In genomic region chr3:89960469-89960868, GRCm38 (mm10) we compare ENCODE assay signal across 8 mouse cellular contexts. TPM values are rescaled to one million over a fixed set of nuclear protein-coding genes. Genes with fewer than 3 reads are reported as not detected.
DNase-seq lines count a peak whose midpoint lies in the region; ATAC-seq and TF ChIP-seq lines count a peak whose summit lies in the region.

No protein-coding gene starts in this region.

- H3K27me3 ChIP-seq in forebrain, embryonic 12.5 days, result no peaks in the 10 kb centered on the region
- H3K27me3 ChIP-seq in heart, postnatal 0 days (ENCODE audit: control insufficient read depth, insufficient read depth, low read length), result no peaks in the 10 kb centered on the region
- peaks cover 38% of the 10 kb centered on the region for H3K27me3 ChIP-seq in liver, embryonic 14.5 days (ENCODE audit: control insufficient read depth, insufficient read depth, low read length)
- no peaks in the 10 kb centered on the region for H3K27me3 ChIP-seq in neural tube, embryonic 11.5 days (ENCODE audit: control insufficient read depth, insufficient read depth, low read length)
- no peaks in the 10 kb centered on the region for H3K27me3 ChIP-seq in stomach, embryonic 16.5 days (ENCODE audit: control insufficient read depth, insufficient read depth, low read length)

- H3K27ac ChIP-seq in brown adipose tissue, adult 24 weeks (replicated peaks; ENCODE audit: low read depth, low read length), result no peak overlapping the region
- H3K27ac ChIP-seq in forebrain, embryonic 12.5 days, result peak overlapping the region; percentile 61
- H3K27ac ChIP-seq in heart, postnatal 0 days (ENCODE audit: low read depth), result peak overlapping the region; percentile 51; the same call in 1 of the 2 replicates
- no peak overlapping the region for H3K27ac ChIP-seq in liver, embryonic 14.5 days
- no peak overlapping the region for H3K27ac ChIP-seq in neural tube, embryonic 11.5 days (ENCODE audit: low read depth, low read length)
- no peak overlapping the region; the same call in 1 of the 2 replicates for H3K27ac ChIP-seq in stomach, embryonic 16.5 days (ENCODE audit: low read length)

- peak; percentile 94 for DNase-seq in CD4-positive, CD25-positive, alpha-beta regulatory T cell, adult 2 months (ENCODE audit: low read depth, low spot score)
- peak; percentile 87 for DNase-seq in heart, postnatal 0 days (ENCODE audit: low spot score)
- peak; percentile 95 to 98 for DNase-seq in kidney, postnatal 36 days
- DNase-seq in liver, embryonic 14.5 days (ENCODE audit: low read depth in 3 of 3, low spot score in 3 of 3), result peak; percentile 39 to 41 (median 41)
- peak; percentile 93 for DNase-seq in neural tube, embryonic 11.5 days (ENCODE audit: low spot score)

- peak overlapping the region; percentile 97 for H3K9ac ChIP-seq in forebrain, embryonic 12.5 days
- peak overlapping the region; percentile 65 for H3K9ac ChIP-seq in heart, postnatal 0 days (replicated peaks; ENCODE audit: low read depth, low read length)
- H3K9ac ChIP-seq in liver, embryonic 14.5 days (replicated peaks), result no peak overlapping the region
- peak overlapping the region; percentile 64 for H3K9ac ChIP-seq in neural tube, embryonic 11.5 days (ENCODE audit: low read length)
- peak overlapping the region; percentile 86 for H3K9ac ChIP-seq in stomach, embryonic 16.5 days (ENCODE audit: low read length)

- peak; percentile 92 for ATAC-seq in forebrain, embryonic 12.5 days (ENCODE audit: low FRiP score)
- ATAC-seq in heart, postnatal 0 days (ENCODE audit: insufficient read depth, low read depth), result peak; percentile 87
- peak; percentile 78 for ATAC-seq in liver, embryonic 14.5 days (ENCODE audit: insufficient read depth)
- peak; percentile 88 for ATAC-seq in neural tube, embryonic 11.5 days (ENCODE audit: insufficient read depth, low FRiP score, low TSS enrichment)
- ATAC-seq in stomach, embryonic 16.5 days (ENCODE audit: insufficient read depth, low FRiP score), result peak; percentile 90

- H3K4me3 ChIP-seq in brown adipose tissue, adult 24 weeks (ENCODE audit: insufficient read depth, low read depth, low read length), result peak overlapping the region; percentile 59
- H3K4me3 ChIP-seq in forebrain, embryonic 12.5 days (replicated peaks), result peak overlapping the region; percentile 97
- H3K4me3 ChIP-seq in heart, postnatal 0 days (ENCODE audit: low read depth, low read length), result peak overlapping the region; percentile 78
- H3K4me3 ChIP-seq in liver, embryonic 14.5 days (ENCODE audit: insufficient read depth in 1 of 2, low read depth in 2 of 2, low read length in 2 of 2), result peak overlapping the region; percentile 35 to 49
- peak overlapping the region; percentile 55 for H3K4me3 ChIP-seq in neural tube, embryonic 11.5 days (ENCODE audit: low read depth, low read length)
- H3K4me3 ChIP-seq in stomach, embryonic 16.5 days (replicated peaks; ENCODE audit: low read length), result peak overlapping the region; percentile 92

- H3K9me3 ChIP-seq in forebrain, embryonic 12.5 days, result no peaks in the 10 kb centered on the region
- H3K9me3 ChIP-seq in heart, postnatal 0 days (replicated peaks; ENCODE audit: control insufficient read depth, low read length), result no peaks in the 10 kb centered on the region
- H3K9me3 ChIP-seq in liver, embryonic 14.5 days (ENCODE audit: control insufficient read depth, low read length), result no peaks in the 10 kb centered on the region
- no peaks in the 10 kb centered on the region for H3K9me3 ChIP-seq in neural tube, embryonic 11.5 days (ENCODE audit: control insufficient read depth, low read length)
- H3K9me3 ChIP-seq in stomach, embryonic 16.5 days (replicated peaks; ENCODE audit: control insufficient read depth, low read length), result no peaks in the 10 kb centered on the region

- H3K4me1 ChIP-seq in brown adipose tissue, adult 24 weeks (ENCODE audit: control insufficient read depth, insufficient read depth, insufficient read length, low read length), result 0 out of 2 replicates have a peak, but pooled peaks cover 2% of the 10 kb centered on the region
- H3K4me1 ChIP-seq in forebrain, embryonic 12.5 days, result peaks cover 58% of the 10 kb centered on the region
- peaks cover 28% of the 10 kb centered on the region for H3K4me1 ChIP-seq in heart, postnatal 0 days (ENCODE audit: control insufficient read depth, insufficient read depth)
- H3K4me1 ChIP-seq in liver, embryonic 14.5 days (replicated peaks; ENCODE audit: control insufficient read depth in 2 of 2, insufficient read depth in 2 of 2, low read length in 1 of 2), result peaks cover 0 to 11% of the 10 kb centered on the region in 2 experiments; a peak in 2 of 4 replicates
- peaks cover 25% of the 10 kb centered on the region for H3K4me1 ChIP-seq in neural tube, embryonic 11.5 days (ENCODE audit: control insufficient read depth, insufficient read depth, low read length)
- peaks cover 29% of the 10 kb centered on the region for H3K4me1 ChIP-seq in stomach, embryonic 16.5 days (ENCODE audit: control insufficient read depth, insufficient read depth, low read length)

- peak overlapping the region; percentile 97 for H3K4me2 ChIP-seq in forebrain, embryonic 12.5 days
- peak overlapping the region; percentile 96 for H3K4me2 ChIP-seq in heart, postnatal 0 days (ENCODE audit: low read depth, low read length)
- peak overlapping the region; percentile 67 for H3K4me2 ChIP-seq in liver, embryonic 14.5 days (ENCODE audit: low read depth)
- H3K4me2 ChIP-seq in neural tube, embryonic 11.5 days (ENCODE audit: low read depth), result peak overlapping the region; percentile 93
- H3K4me2 ChIP-seq in stomach, embryonic 16.5 days (ENCODE audit: low read depth, low read length), result peak overlapping the region; percentile 99

- no peak for TF ChIP-seq EP300 in heart, postnatal 0 days (IDR thresholded peaks at IDR 0.05; ENCODE audit: low read depth)
- no peak for TF ChIP-seq EP300 in liver, embryonic 14.5 days (IDR thresholded peaks at IDR 0.05; ENCODE audit: low read depth)

- H3K36me3 ChIP-seq in forebrain, embryonic 12.5 days (replicated peaks), result peaks cover 39% of the 10 kb centered on the region
- H3K36me3 ChIP-seq in heart, postnatal 0 days (replicated peaks; ENCODE audit: control insufficient read depth, insufficient read depth, low read length), result peaks cover 31% of the 10 kb centered on the region
- H3K36me3 ChIP-seq in liver, embryonic 14.5 days (replicated peaks; ENCODE audit: control insufficient read depth, insufficient read depth, low read depth), result no peaks in the 10 kb centered on the region
- H3K36me3 ChIP-seq in neural tube, embryonic 11.5 days (ENCODE audit: control insufficient read depth, insufficient read depth, low read length), result peaks cover 7% of the 10 kb centered on the region
- peaks cover 14% of the 10 kb centered on the region for H3K36me3 ChIP-seq in stomach, embryonic 16.5 days (ENCODE audit: control insufficient read depth, insufficient read depth, low read length)

- no peak for TF ChIP-seq CTCF in heart, postnatal 0 days (IDR thresholded peaks at IDR 0.05; ENCODE audit: low read depth)
- TF ChIP-seq CTCF in liver, embryonic 14.5 days (IDR thresholded peaks at IDR 0.05; ENCODE audit: low read depth), result no peak

- under 1% methylated on average over 30 of the region's 30 CpGs for WGBS in forebrain, embryonic 12.5 days
- WGBS in heart, postnatal 0 days, result 2% methylated on average over 30 of the region's 30 CpGs
- whole genome bisulfite sequencing in liver, embryonic 14.5 days (ENCODE audit: insufficient replicate concordance), result 1% methylated on average over 30 of the region's 30 CpGs
- WGBS in neural tube, embryonic 11.5 days, result under 1% methylated on average over 30 of the region's 30 CpGs
- under 1% methylated on average over 30 of the region's 30 CpGs for WGBS in stomach, embryonic 16.5 days

RNA-seq across cellular contexts. Expression of gene Atp8b2, which starts 2.8 kb away (rescaled TPM):
- polyA plus RNA-seq in brown adipose tissue, adult 24 weeks (2012; ENCODE audit: insufficient read depth, insufficient read length, missing spikeins), result 8.4 and 10.2 TPM in 2 replicates
- polyA plus RNA-seq in forebrain, embryonic 12.5 days (2016; fragmentation: Nextera tagmentation; extraction: Ambion mirVana), result 14.4 and 15.2 TPM in 2 replicates
- total RNA-seq in heart, postnatal 0 days (2014; rRNA removed; ENCODE audit: low replicate concordance), result 38.9 and 52.4 TPM in 2 replicates
- 4.5 and 5.2 TPM in 2 replicates for polyA plus RNA-seq in heart, postnatal 0 days (2015; fragmentation: Nextera tagmentation; extraction: Ambion mirVana)
- polyA plus RNA-seq in liver, embryonic 14.5 days (2012; rRNA removed), result 2.9 and 3.4 TPM in 2 replicates
- polyA plus RNA-seq in liver, embryonic 14.5 days (2014; fragmentation: Nextera tagmentation; extraction: Ambion mirVana), result 1.8 TPM in 2 replicates
- 11.8 and 13.4 TPM in 2 replicates for polyA plus RNA-seq in neural tube, embryonic 11.5 days (2014; fragmentation: Nextera tagmentation; extraction: Ambion mirVana)
- 11.6 and 12.3 TPM in 2 replicates for polyA plus RNA-seq in stomach, embryonic 16.5 days (2015; fragmentation: Nextera tagmentation; extraction: Ambion mirVana)

RNA-seq across cellular contexts. Expression of gene Hax1, which starts 38.1 kb away (rescaled TPM):
- polyA plus RNA-seq in brown adipose tissue, adult 24 weeks (2012; ENCODE audit: insufficient read depth, insufficient read length, missing spikeins), result 79.2 and 79.9 TPM in 2 replicates
- polyA plus RNA-seq in forebrain, embryonic 12.5 days (2016; fragmentation: Nextera tagmentation; extraction: Ambion mirVana), result 145 and 150 TPM in 2 replicates
- total RNA-seq in heart, postnatal 0 days (2014; rRNA removed; ENCODE audit: low replicate concordance), result 37.9 and 45.0 TPM in 2 replicates
- 64.2 and 70.3 TPM in 2 replicates for polyA plus RNA-seq in heart, postnatal 0 days (2015; fragmentation: Nextera tagmentation; extraction: Ambion mirVana)
- polyA plus RNA-seq in liver, embryonic 14.5 days (2012; rRNA removed), result 44.4 and 59.9 TPM in 2 replicates
- polyA plus RNA-seq in liver, embryonic 14.5 days (2014; fragmentation: Nextera tagmentation; extraction: Ambion mirVana), result 107 and 108 TPM in 2 replicates
- polyA plus RNA-seq in neural tube, embryonic 11.5 days (2014; fragmentation: Nextera tagmentation; extraction: Ambion mirVana), result 165 and 172 TPM in 2 replicates
- polyA plus RNA-seq in stomach, embryonic 16.5 days (2015; fragmentation: Nextera tagmentation; extraction: Ambion mirVana), result 126 and 132 TPM in 2 replicates

RNA-seq across cellular contexts. Expression of gene Il6ra, which starts 47.5 kb away (rescaled TPM):
- 3.6 and 5.4 TPM in 2 replicates for polyA plus RNA-seq in brown adipose tissue, adult 24 weeks (2012; ENCODE audit: insufficient read depth, insufficient read length, missing spikeins)
- 0.29 and 0.42 TPM in 2 replicates for polyA plus RNA-seq in forebrain, embryonic 12.5 days (2016; fragmentation: Nextera tagmentation; extraction: Ambion mirVana)
- 2.0 and 3.1 TPM in 2 replicates for total RNA-seq in heart, postnatal 0 days (2014; rRNA removed; ENCODE audit: low replicate concordance)
- polyA plus RNA-seq in heart, postnatal 0 days (2015; fragmentation: Nextera tagmentation; extraction: Ambion mirVana), result 0.92 and 1.1 TPM in 2 replicates
- polyA plus RNA-seq in liver, embryonic 14.5 days (2012; rRNA removed), result 0.92 and 1.2 TPM in 2 replicates
- 1.3 and 1.9 TPM in 2 replicates for polyA plus RNA-seq in liver, embryonic 14.5 days (2014; fragmentation: Nextera tagmentation; extraction: Ambion mirVana)
- 0.08 and 0.34 TPM in 2 replicates for polyA plus RNA-seq in neural tube, embryonic 11.5 days (2014; fragmentation: Nextera tagmentation; extraction: Ambion mirVana)
- polyA plus RNA-seq in stomach, embryonic 16.5 days (2015; fragmentation: Nextera tagmentation; extraction: Ambion mirVana), result 2.9 and 3.2 TPM in 2 replicates

Comparison
In these comparisons a context has a peak if more than half of its experiments do, and no peak if none do; other contexts are left out.
1. DNase-seq: peak in every context shown above with its lines; median percentile 96 in kidney, postnatal 36 days; 94 in CD4-positive, CD25-positive, alpha-beta regulatory T cell, adult 2 months; 93 in neural tube, embryonic 11.5 days; 87 in heart, postnatal 0 days; 41 in liver, embryonic 14.5 days.
2. H3K27ac ChIP-seq: peak in forebrain, embryonic 12.5 days (single experiment) and heart, postnatal 0 days (single experiment); none in brown adipose tissue, adult 24 weeks (single experiment), liver, embryonic 14.5 days (single experiment), neural tube, embryonic 11.5 days (single experiment) and stomach, embryonic 16.5 days (single experiment).
3. H3K4me3 ChIP-seq: peak in every context shown above with its lines; median percentile 97 in forebrain, embryonic 12.5 days; 92 in stomach, embryonic 16.5 days; 78 in heart, postnatal 0 days; 59 in brown adipose tissue, adult 24 weeks; 55 in neural tube, embryonic 11.5 days; 42 in liver, embryonic 14.5 days.
4. Peak in every context shown above with its lines, with median percentiles within 50 percentile points of each other: ATAC-seq and H3K4me2 ChIP-seq.